Mouse (Mus musculus): ENCODE measurements around the gene Dirc2.

DNA sequence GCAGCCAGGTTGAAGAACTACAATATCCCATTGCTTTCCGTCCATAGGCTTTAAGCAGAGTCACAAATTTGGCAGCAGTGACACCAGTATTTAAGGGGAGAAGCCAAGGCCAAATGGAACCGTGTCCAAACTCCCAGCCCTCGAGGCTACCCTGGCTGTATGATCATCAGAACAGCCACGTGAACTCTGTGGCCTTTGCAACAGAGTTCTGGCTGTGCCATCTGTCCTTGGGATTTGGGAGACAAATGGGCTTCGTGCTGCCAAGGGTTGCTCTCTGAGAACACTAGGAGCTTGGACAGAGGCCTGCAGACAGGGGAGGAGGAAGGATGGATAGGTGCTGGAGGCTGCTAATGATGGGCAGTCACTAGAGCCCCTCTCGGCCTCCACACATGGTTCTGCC lies 117.0 kb downstream of the Dirc2 start:
- TF ChIP-seq POLR2A (IDR thresholded peaks at IDR 0.05; ENCODE audit: borderline replicate concordance, extremely low read depth, insufficient read depth, insufficient read length, poor library complexity, severe bottlenecking) (no peak), CTCF (IDR thresholded peaks at IDR 0.05; ENCODE audit: borderline replicate concordance, extremely low read depth, insufficient read depth, insufficient read length) (no peak)

Measured in brain, embryonic 14.5 days (tissue).